Mouse (Mus musculus) cerebellum, adult (tissue): ENCODE measurements around the gene Cyp2c66.
"Not testable (repeated sequence)": the region's sequence is repeated elsewhere in the genome, so short reads cannot be mapped to it uniquely, and the experiment has no call there.

Source experiments
- ATAC-seq: cut with Nextera tagmentation; 2 replicates; pipeline ENCODE4 v1.9.2; 2017; ENCODE audit warnings: mild to moderate bottlenecking, moderate library complexity, mixed read lengths; ENCODE audit not compliant: insufficient number of reproducible peaks, low FRiP score, low TSS enrichment

The Cyp2c66 gene

GRCm38 (mm10) chr19:39113644-39114043 is at the start of gene Cyp2c66:
Gene Cyp2c66 (plus strand): TSS chr19:39113898.
- no peak for ATAC-seq

GRCm38 (mm10) chr19:39098779-39099178 is 14.9 kb upstream of the Cyp2c66 start:
- not testable (repeated sequence) for ATAC-seq

GRCm38 (mm10) chr19:39156836-39157235 is 43.1 kb downstream of the Cyp2c66 start:
- ATAC-seq: not testable (repeated sequence)
